ENCODE assay signal across 18 mouse cellular contexts in genomic region chr14:37296531-37296930, GRCm38 (mm10).
DNase-seq lines count a peak whose midpoint lies in the region; ATAC-seq and TF ChIP-seq lines count a peak whose summit lies in the region.
"Had no signal": no experiment of that assay in that cellular context is flagged by ENCODE, and none has a peak within 500 bp of the region (broad histone marks: within the 10 kb centered on the region; RNA-seq: fewer than 3 reads in every experiment).

No protein-coding gene starts in this region.

- H3K9ac ChIP-seq in kidney, embryonic 14.5 days (ENCODE audit: low read depth, low read length): no peak overlapping the region
- no peak overlapping the region for H3K9ac ChIP-seq in stomach, embryonic 16.5 days (ENCODE audit: low read length)
- H3K9ac ChIP-seq in stomach, postnatal 0 days (ENCODE audit: low read length): no peak overlapping the region
- H3K9ac ChIP-seq: forebrain, embryonic 12.5 days; hindbrain, embryonic 13.5 days had no signal

- intact Hi-C loops in heart, postnatal 10 days (cut with DNase I): no loop called here

- TF ChIP-seq POLR2A in kidney, adult 2 months (IDR thresholded peaks at IDR 0.05; ENCODE audit: low read depth, low read length): no peak

- H3K27ac ChIP-seq in kidney, adult 2 months (ENCODE audit: insufficient read depth, low read depth, low read length): no peak overlapping the region
- no peak overlapping the region for H3K27ac ChIP-seq in kidney, embryonic 14.5 days (ENCODE audit: low read depth, low read length)
- H3K27ac ChIP-seq in stomach, embryonic 16.5 days (ENCODE audit: low read length): no peak overlapping the region
- no peak overlapping the region for H3K27ac ChIP-seq in stomach, postnatal 0 days (replicated peaks)
- H3K27ac ChIP-seq: forebrain, embryonic 12.5 days; gastrocnemius, adult 2 months; hindbrain, embryonic 13.5 days had no signal

- TF ChIP-seq CTCF in kidney, adult 2 months (conservative IDR thresholded peaks at IDR 0.05; ENCODE audit: insufficient read depth, insufficient read length, low read depth, low read length): no peak
- TF ChIP-seq CTCF in stomach, postnatal 0 days (IDR thresholded peaks at IDR 0.05; ENCODE audit: low read depth): no peak

- TF ChIP-seq EP300 in stomach, postnatal 0 days (optimal IDR thresholded peaks at IDR 0.05): no peak

- H3K9me3 ChIP-seq in kidney, embryonic 14.5 days (ENCODE audit: control insufficient read depth, low read length): no peaks in the 10 kb centered on the region
- H3K9me3 ChIP-seq in stomach, embryonic 16.5 days (replicated peaks; ENCODE audit: control insufficient read depth, low read length): no peaks in the 10 kb centered on the region
- no peaks in the 10 kb centered on the region for H3K9me3 ChIP-seq in stomach, postnatal 0 days (ENCODE audit: control insufficient read depth, low read length)
- H3K9me3 ChIP-seq: forebrain, embryonic 12.5 days; hindbrain, embryonic 13.5 days had no signal

- no peaks in the 10 kb centered on the region for H3K36me3 ChIP-seq in kidney, adult 2 months (ENCODE audit: control insufficient read depth, insufficient read depth, low read length)
- no peaks in the 10 kb centered on the region for H3K36me3 ChIP-seq in kidney, embryonic 14.5 days (ENCODE audit: control insufficient read depth, insufficient read depth, low read length)
- H3K36me3 ChIP-seq in stomach, embryonic 16.5 days (ENCODE audit: control insufficient read depth, insufficient read depth, low read length): no peaks in the 10 kb centered on the region
- no peaks in the 10 kb centered on the region for H3K36me3 ChIP-seq in stomach, postnatal 0 days (ENCODE audit: control insufficient read depth, insufficient read depth, low read length)
- H3K36me3 ChIP-seq: forebrain, embryonic 12.5 days; hindbrain, embryonic 13.5 days had no signal

- 36% methylated on average over 1 of the region's 1 CpGs for WGBS in kidney, adult 2 months
- WGBS in kidney, embryonic 14.5 days: 48% methylated on average over 1 of the region's 1 CpGs
- 43% methylated on average over 1 of the region's 1 CpGs for WGBS in stomach, embryonic 16.5 days
- whole genome bisulfite sequencing in stomach, postnatal 0 days: 20% methylated on average over 1 of the region's 1 CpGs

- ATAC-seq in kidney, embryonic 14.5 days (ENCODE audit: low FRiP score, low TSS enrichment): no peak
- peak; percentile 69; the same call in 1 of the 2 replicates for ATAC-seq in stomach, embryonic 16.5 days (ENCODE audit: insufficient read depth, low FRiP score)
- no peak for ATAC-seq in stomach, postnatal 0 days (ENCODE audit: low FRiP score, low TSS enrichment)
- ATAC-seq: forebrain, embryonic 16.5 days had no signal

- H3K4me1 ChIP-seq in kidney, adult 2 months (ENCODE audit: control insufficient read depth, insufficient read depth, low read length): no peaks in the 10 kb centered on the region
- no peaks in the 10 kb centered on the region for H3K4me1 ChIP-seq in kidney, embryonic 14.5 days (ENCODE audit: control insufficient read depth, insufficient read depth, low read length)
- no peaks in the 10 kb centered on the region for H3K4me1 ChIP-seq in stomach, embryonic 16.5 days (ENCODE audit: control insufficient read depth, insufficient read depth, low read length)
- no peaks in the 10 kb centered on the region for H3K4me1 ChIP-seq in stomach, postnatal 0 days (replicated peaks; ENCODE audit: control insufficient read depth, insufficient read depth)
- H3K4me1 ChIP-seq: forebrain, embryonic 12.5 days had no signal

- H3K4me2 ChIP-seq in kidney, embryonic 14.5 days (replicated peaks; ENCODE audit: low read depth, low read length): no peak overlapping the region
- no peak overlapping the region for H3K4me2 ChIP-seq in stomach, embryonic 16.5 days (ENCODE audit: low read depth, low read length)
- no peak overlapping the region for H3K4me2 ChIP-seq in stomach, postnatal 0 days (replicated peaks; ENCODE audit: low read depth)
- H3K4me2 ChIP-seq: forebrain, embryonic 12.5 days; hindbrain, embryonic 13.5 days had no signal

- no peak overlapping the region for H3K4me3 ChIP-seq in kidney, adult 2 months (ENCODE audit: insufficient read depth, low read depth, low read length)
- no peak overlapping the region for H3K4me3 ChIP-seq in kidney, embryonic 14.5 days (ENCODE audit: low read length)
- no peak overlapping the region for H3K4me3 ChIP-seq in stomach, embryonic 16.5 days (replicated peaks; ENCODE audit: low read length)
- H3K4me3 ChIP-seq in stomach, postnatal 0 days (ENCODE audit: low read depth, low read length): no peak overlapping the region
- H3K4me3 ChIP-seq: forebrain, embryonic 12.5 days; gastrocnemius, adult 2 months; hindbrain, embryonic 13.5 days had no signal

- DNase-seq in kidney, adult 2 months: peak; percentile 8
- no peak for DNase-seq in stomach, postnatal 0 days (ENCODE audit: low spot score)
- peak; percentile 17 for DNase-seq in lung, postnatal 10 days
- DNase-seq in skeletal muscle tissue, adult 2 months (ENCODE audit: low read depth, low spot score): peak; percentile 13
- DNase-seq in heart, postnatal 10 days: no peak
- no peak for DNase-seq in adrenal gland, postnatal 14 days
- DNase-seq: adrenal gland, adult 2 months; adrenal gland, postnatal 36 days; cerebellum, adult 2 months; cerebellum, postnatal 10 days; gastrocnemius, adult 2 months; gastrocnemius, postnatal 25 days; heart, postnatal 14 days had no signal

- H3K27me3 ChIP-seq in kidney, adult 2 months (replicated peaks; ENCODE audit: control insufficient read depth, insufficient read depth, low read length): no peaks in the 10 kb centered on the region
- H3K27me3 ChIP-seq in kidney, embryonic 14.5 days (ENCODE audit: control insufficient read depth, insufficient read depth, low read length): no peaks in the 10 kb centered on the region
- no peaks in the 10 kb centered on the region for H3K27me3 ChIP-seq in stomach, embryonic 16.5 days (ENCODE audit: control insufficient read depth, insufficient read depth, low read length)
- H3K27me3 ChIP-seq in stomach, postnatal 0 days (ENCODE audit: control insufficient read depth, insufficient read depth, low read length): no peaks in the 10 kb centered on the region
- H3K27me3 ChIP-seq: forebrain, embryonic 12.5 days; hindbrain, embryonic 13.5 days had no signal

Comparison
In these comparisons a context has a peak if more than half of its experiments do, and no peak if none do; other contexts are left out.
1. DNase-seq: peak in kidney, adult 2 months (single experiment), lung, postnatal 10 days (single experiment) and skeletal muscle tissue, adult 2 months (single experiment); none in stomach, postnatal 0 days (single experiment), heart, postnatal 10 days (0 of 2) and adrenal gland, postnatal 14 days (single experiment).